16 mouse cellular contexts compared by ENCODE assay signal in genomic region chr4:33665250-33665873, GRCm38 (mm10).
DNase-seq lines count a peak whose midpoint lies in the region; ATAC-seq and TF ChIP-seq lines count a peak whose summit lies in the region.
"Had no signal": no experiment of that assay in that cellular context is flagged by ENCODE, and none has a peak within 500 bp of the region (broad histone marks: within the 10 kb centered on the region; RNA-seq: fewer than 3 reads in every experiment).

No protein-coding gene starts in this region.

- H3K4me1 ChIP-seq in hindbrain, postnatal 0 days (ENCODE audit: insufficient read depth, low read length) = peaks cover 9% of the 10 kb centered on the region
- H3K4me1 ChIP-seq in hindbrain, embryonic 13.5 days (replicated peaks) = peaks cover 13% of the 10 kb centered on the region
- H3K4me1 ChIP-seq in lung, embryonic 14.5 days (ENCODE audit: insufficient read depth) = peaks cover 4% of the 10 kb centered on the region; the same call in 1 of the 2 replicates

- WGBS in hindbrain, postnatal 0 days = 63% methylated on average over 14 of the region's 14 CpGs
- WGBS in hindbrain, embryonic 13.5 days = 76% methylated on average over 14 of the region's 14 CpGs
- WGBS in lung, embryonic 14.5 days = 70% methylated on average over 14 of the region's 14 CpGs

- H3K9ac ChIP-seq in hindbrain, postnatal 0 days (replicated peaks; ENCODE audit: low read length) = no peak overlapping the region
- H3K9ac ChIP-seq in hindbrain, embryonic 13.5 days = no peak overlapping the region
- no peak overlapping the region for H3K9ac ChIP-seq in lung, embryonic 14.5 days
- H3K9ac ChIP-seq: embryonic facial prominence, embryonic 12.5 days; heart, embryonic 13.5 days; liver, postnatal 0 days had no signal

- H3K36me3 ChIP-seq in hindbrain, postnatal 0 days (ENCODE audit: insufficient read depth, low read length) = no peaks in the 10 kb centered on the region
- no peaks in the 10 kb centered on the region for H3K36me3 ChIP-seq in hindbrain, embryonic 13.5 days
- H3K36me3 ChIP-seq in lung, embryonic 14.5 days (ENCODE audit: insufficient read depth) = no peaks in the 10 kb centered on the region
- H3K36me3 ChIP-seq: embryonic facial prominence, embryonic 12.5 days; heart, embryonic 13.5 days had no signal

- ATAC-seq in hindbrain, postnatal 0 days = 0 out of 2 replicates have a peak, but pooled peaks have one; percentile 27
- no peak for ATAC-seq in hindbrain, embryonic 13.5 days (ENCODE audit: low FRiP score)
- ATAC-seq in lung, embryonic 14.5 days (ENCODE audit: insufficient read depth) = no peak
- ATAC-seq: liver, postnatal 0 days; midbrain, embryonic 16.5 days had no signal

- TF ChIP-seq CTCF in hindbrain, postnatal 0 days (IDR thresholded peaks at IDR 0.05; ENCODE audit: low read depth) = peak; percentile 34
- TF ChIP-seq CTCF in lung, embryonic 14.5 days (IDR thresholded peaks at IDR 0.05; ENCODE audit: low read depth) = 0 out of 2 replicates have a peak, but pooled peaks have one; percentile 7
- peak; percentile 7; the same call in 1 of the 2 replicates for TF ChIP-seq CTCF in brain, embryonic 14.5 days (IDR thresholded peaks at IDR 0.05; ENCODE audit: borderline replicate concordance, extremely low read depth, insufficient read depth, insufficient read length)

- no peak overlapping the region for H3K4me3 ChIP-seq in hindbrain, postnatal 0 days (ENCODE audit: low read length)
- H3K4me3 ChIP-seq in hindbrain, embryonic 13.5 days = no peak overlapping the region
- H3K4me3 ChIP-seq in lung, embryonic 14.5 days (ENCODE audit: low read depth, low read length) = no peak overlapping the region
- H3K4me3 ChIP-seq: embryonic facial prominence, embryonic 12.5 days; heart, embryonic 13.5 days had no signal

- DNase-seq in hindbrain, postnatal 0 days (ENCODE audit: low spot score) = peak; percentile 23
- DNase-seq in lung, embryonic 14.5 days = peak; percentile 33
- no peak for DNase-seq in lung, postnatal 36 days
- DNase-seq in NIH3T3 (ENCODE audit: low read depth) = peak; percentile 2
- no peak for DNase-seq in brain, embryonic 14.5 days (ENCODE audit: low read depth)
- DNase-seq in thymus, adult 18-20 months = no peak
- DNase-seq: adrenal gland, postnatal 14 days; cerebellum, postnatal 36 days; heart, postnatal 4 days; liver, postnatal 0 days; right cerebral cortex, postnatal 4 days; thymus, adult 2 months had no signal

- no peak overlapping the region for H3K4me2 ChIP-seq in hindbrain, postnatal 0 days (ENCODE audit: low read depth, low read length)
- H3K4me2 ChIP-seq in hindbrain, embryonic 13.5 days = no peak overlapping the region
- H3K4me2 ChIP-seq in lung, embryonic 14.5 days = no peak overlapping the region
- H3K4me2 ChIP-seq: embryonic facial prominence, embryonic 12.5 days; heart, embryonic 13.5 days had no signal

- TF ChIP-seq POLR2A in brain, embryonic 14.5 days (IDR thresholded peaks at IDR 0.05; ENCODE audit: borderline replicate concordance, extremely low read depth, insufficient read depth, insufficient read length, poor library complexity, severe bottlenecking) = no peak

- H3K27ac ChIP-seq in hindbrain, postnatal 0 days = no peak overlapping the region
- H3K27ac ChIP-seq in hindbrain, embryonic 13.5 days = no peak overlapping the region
- no peak overlapping the region for H3K27ac ChIP-seq in lung, embryonic 14.5 days (ENCODE audit: low read depth)
- H3K27ac ChIP-seq: embryonic facial prominence, embryonic 12.5 days; heart, embryonic 13.5 days had no signal

- H3K9me3 ChIP-seq in hindbrain, postnatal 0 days (ENCODE audit: low read length) = no peaks in the 10 kb centered on the region
- no peaks in the 10 kb centered on the region for H3K9me3 ChIP-seq in hindbrain, embryonic 13.5 days
- H3K9me3 ChIP-seq in lung, embryonic 14.5 days (ENCODE audit: low read depth, low read length) = no peaks in the 10 kb centered on the region
- H3K9me3 ChIP-seq: embryonic facial prominence, embryonic 12.5 days; heart, embryonic 13.5 days had no signal

- no peaks in the 10 kb centered on the region for H3K27me3 ChIP-seq in hindbrain, postnatal 0 days (ENCODE audit: insufficient read depth, low read length)
- 0 out of 2 replicates have a peak, but pooled peaks cover 3% of the 10 kb centered on the region for H3K27me3 ChIP-seq in hindbrain, embryonic 13.5 days
- H3K27me3 ChIP-seq in lung, embryonic 14.5 days (ENCODE audit: insufficient read depth, low read length) = no peaks in the 10 kb centered on the region
- H3K27me3 ChIP-seq: embryonic facial prominence, embryonic 12.5 days had no signal

Comparison
In these comparisons a context has a peak if more than half of its experiments do, and no peak if none do; other contexts are left out.
1. DNase-seq: peak in hindbrain, postnatal 0 days (single experiment), lung, embryonic 14.5 days (single experiment) and NIH3T3 (single experiment); none in lung, postnatal 36 days (single experiment), brain, embryonic 14.5 days (single experiment) and thymus, adult 18-20 months (0 of 2).
2. Peak in every context shown above with its lines, with median percentiles within 50 percentile points of each other: CTCF ChIP-seq.